Mouse (Mus musculus): ENCODE data around the gene Dnajb5.

Dnajb5 gene

DNA sequence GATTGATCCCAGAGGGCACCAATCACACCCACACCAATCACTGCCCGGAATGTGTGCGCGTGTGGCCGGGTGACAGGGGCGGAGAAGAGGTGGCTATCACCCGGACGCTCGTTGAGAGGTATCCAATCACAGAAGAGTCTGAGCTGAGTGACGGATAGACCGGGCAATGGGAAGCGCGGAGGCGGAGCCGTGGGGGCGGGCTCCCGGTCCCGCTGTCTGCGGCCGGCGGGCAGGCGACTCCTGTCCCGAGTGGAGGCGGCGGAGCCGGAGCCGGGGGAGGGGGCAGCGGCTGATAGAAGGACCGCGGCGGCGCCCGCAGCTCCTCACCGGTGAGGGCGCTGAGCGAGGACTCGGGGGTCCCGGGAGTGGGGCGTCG, at the start of gene Dnajb5:
Dnajb5 (plus strand) TSS at position 139 of the 376 bp plus-strand sequence.
- peak; percentile 92 for DNase-seq (ENCODE audit: extremely low spot score, low spot score)

DNA sequence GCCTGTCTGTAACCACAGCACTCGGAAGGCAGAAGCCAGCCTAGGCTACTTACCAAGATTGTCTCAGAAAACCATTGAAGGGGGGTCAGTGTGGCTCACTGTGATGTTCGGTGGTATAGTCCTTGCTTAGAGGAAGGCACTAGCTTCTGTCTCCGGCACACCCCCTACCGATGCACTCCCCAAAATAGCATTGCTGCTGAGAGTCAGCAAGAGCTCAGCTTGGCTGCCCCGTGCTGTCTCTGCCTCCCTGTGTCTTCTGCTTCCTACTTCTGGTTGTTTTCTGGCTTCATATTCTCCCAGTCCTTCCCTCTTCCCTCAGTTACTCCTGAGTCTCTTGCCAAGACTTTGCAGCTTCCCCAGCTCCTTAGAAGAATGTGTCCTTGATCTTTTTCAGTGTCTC, 48.7 kb upstream of the Dnajb5 start:
- DNase-seq (ENCODE audit: extremely low spot score, low spot score) = no peak

GRCm38 (mm10) chr4:42902174-42902573, 47.4 kb upstream of the Dnajb5 start:
- DNase-seq (ENCODE audit: extremely low spot score, low spot score) = peak; percentile 29

GRCm38 (mm10) chr4:42902730-42903129, 46.9 kb upstream of the Dnajb5 start:
- DNase-seq (ENCODE audit: extremely low spot score, low spot score) = no peak

- DNase-seq (ENCODE audit: extremely low spot score, low spot score) = no peak
Measured at GRCm38 (mm10) chr4:42903942-42904341, 45.7 kb upstream of the Dnajb5 start.

DNA sequence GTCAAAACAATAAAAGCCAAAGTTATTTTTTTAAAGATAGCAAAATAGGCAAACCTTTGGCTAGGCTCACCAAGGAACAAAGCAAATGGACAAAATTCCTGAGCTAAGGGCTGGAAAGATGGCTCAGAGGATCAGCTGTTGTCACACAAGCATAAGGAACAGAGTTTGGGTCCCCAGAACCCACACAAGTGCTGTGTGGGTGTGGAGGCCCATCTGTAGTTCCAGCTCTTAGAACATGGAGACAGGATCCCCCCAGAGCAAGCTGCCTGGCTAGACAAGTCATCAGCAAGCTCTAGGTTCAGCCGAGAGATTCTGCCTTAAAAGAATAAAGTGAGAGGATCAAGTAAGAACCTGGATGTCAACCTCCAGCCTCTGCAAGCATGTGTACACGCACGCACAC, 45.1 kb upstream of the Dnajb5 start:
- DNase-seq (ENCODE audit: extremely low spot score, low spot score) = no peak

- DNase-seq (ENCODE audit: extremely low spot score, low spot score) = no peak
Measured at GRCm38 (mm10) chr4:42904966-42905365, 44.6 kb upstream of the Dnajb5 start.

DNA sequence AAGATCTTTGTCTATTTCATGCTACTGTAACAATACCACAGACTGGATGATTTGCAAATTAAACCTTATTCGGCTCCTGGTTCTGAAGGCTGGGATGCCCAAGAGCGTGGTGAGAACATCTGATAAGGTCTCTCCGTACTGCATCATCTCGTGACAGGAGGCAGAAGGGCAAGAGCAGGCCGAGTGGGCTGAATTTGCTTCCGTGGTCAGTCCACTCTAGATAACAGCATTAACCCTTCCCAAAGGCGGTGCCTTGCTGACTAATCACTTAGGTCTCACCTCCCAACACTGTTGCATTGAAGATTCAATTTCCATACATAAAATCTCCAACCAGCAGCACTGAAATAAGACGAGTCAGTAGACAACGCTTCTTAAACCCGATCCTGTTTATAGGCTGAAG, 36.2 kb upstream of the Dnajb5 start:
- DNase-seq (ENCODE audit: extremely low spot score, low spot score) = no peak

DNA sequence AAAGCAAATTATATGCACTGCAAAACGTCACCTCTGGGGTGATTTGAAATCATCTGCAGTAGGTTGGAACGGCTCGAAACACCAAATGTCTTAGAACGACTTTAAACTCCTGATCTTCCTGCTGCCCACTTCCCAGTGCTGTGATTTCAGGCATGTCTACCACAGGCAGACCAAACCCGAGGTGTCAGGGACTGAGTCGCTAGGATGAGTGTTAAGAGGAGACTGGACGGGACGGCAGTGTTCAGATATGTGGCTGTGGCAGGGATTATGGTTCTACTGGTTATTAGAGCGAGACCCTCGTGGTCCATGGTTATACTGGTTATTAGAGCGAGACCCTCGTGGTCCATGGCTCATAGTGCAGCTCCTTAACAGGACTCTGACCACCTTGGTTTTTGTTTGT, 34.3 kb upstream of the Dnajb5 start:
- no peak for DNase-seq (ENCODE audit: extremely low spot score, low spot score)

GRCm38 (mm10) chr4:42915966-42916365, 33.6 kb upstream of the Dnajb5 start:
- no peak for DNase-seq (ENCODE audit: extremely low spot score, low spot score)

GRCm38 (mm10) chr4:42916617-42917401, 32.8 kb upstream of the Dnajb5 start, which contains the start of gene Phf24:
TSS of gene Phf24 (plus strand) at chr4:42916660.
- peak; percentile 60 for DNase-seq (ENCODE audit: extremely low spot score, low spot score)

GRCm38 (mm10) chr4:42917402-42917774, 32.2 kb upstream of the Dnajb5 start:
- peak; percentile 38 for DNase-seq (ENCODE audit: extremely low spot score, low spot score)

GRCm38 (mm10) chr4:42920726-42921125, 28.9 kb upstream of the Dnajb5 start:
- no peak for DNase-seq (ENCODE audit: extremely low spot score, low spot score)

GRCm38 (mm10) chr4:42921536-42921935, 28.1 kb upstream of the Dnajb5 start:
- no peak for DNase-seq (ENCODE audit: extremely low spot score, low spot score)

DNA sequence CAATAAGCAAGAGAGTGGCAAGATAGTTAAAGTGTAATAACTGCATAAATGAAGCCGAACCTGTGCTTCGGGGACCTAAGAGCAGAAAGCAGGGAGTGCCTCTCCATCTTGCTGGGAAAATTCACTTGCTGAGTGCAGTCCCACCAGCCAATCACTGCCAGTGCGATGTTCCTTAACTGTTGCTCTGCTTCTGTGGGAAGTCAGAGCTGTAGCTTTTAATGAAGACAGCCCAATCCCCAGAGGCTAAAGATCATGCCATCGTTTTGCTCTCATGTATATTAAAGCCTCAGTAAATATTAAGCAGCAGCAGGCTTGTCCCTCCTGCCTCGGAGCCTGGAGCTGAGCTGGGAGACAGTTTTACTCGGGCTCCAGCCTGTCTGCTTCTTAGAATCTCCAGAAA, 27.6 kb upstream of the Dnajb5 start:
- no peak for DNase-seq (ENCODE audit: extremely low spot score, low spot score)

DNA sequence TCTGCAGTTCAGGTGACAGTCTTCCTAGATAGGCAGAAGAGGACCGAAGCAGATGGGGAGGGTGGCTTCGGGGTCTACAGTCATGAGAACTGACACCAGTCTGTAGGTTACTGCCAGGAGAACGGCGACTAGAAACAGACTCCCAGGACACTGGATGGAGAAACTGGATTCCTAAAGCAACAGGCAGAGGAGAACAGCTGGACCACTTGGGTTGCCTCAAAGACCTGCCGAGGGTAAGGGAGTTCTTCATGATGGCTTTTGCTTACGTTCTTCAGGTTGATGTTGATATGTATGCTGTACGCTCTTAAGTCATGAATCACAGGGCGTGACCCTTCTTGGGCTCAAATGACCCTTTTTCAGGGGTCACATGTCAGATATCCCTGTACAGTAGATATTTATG, 27.2 kb upstream of the Dnajb5 start:
- DNase-seq (ENCODE audit: extremely low spot score, low spot score) = no peak

GRCm38 (mm10) chr4:42924095-42924710, 25.4 kb upstream of the Dnajb5 start:
- DNase-seq (ENCODE audit: extremely low spot score, low spot score) = no peak

DNA sequence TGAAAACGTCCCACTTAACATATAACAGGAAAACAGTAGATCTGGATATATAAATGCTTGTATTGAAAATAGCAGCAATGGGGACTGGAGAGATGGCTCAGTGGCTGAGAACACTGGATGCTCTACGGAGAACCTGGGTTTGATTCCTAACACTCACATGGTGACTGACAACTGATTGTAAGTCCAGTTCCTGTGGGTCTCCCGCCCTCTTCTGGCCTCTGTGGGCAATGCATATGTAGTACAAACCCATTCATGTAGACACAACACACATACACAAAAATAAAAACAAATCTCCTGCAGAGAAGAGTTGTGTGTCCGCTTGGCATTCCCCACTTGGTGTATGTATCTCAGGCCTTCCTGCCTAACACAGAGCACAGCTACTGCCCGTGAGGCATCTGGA, 21.4 kb upstream of the Dnajb5 start:
- DNase-seq (ENCODE audit: extremely low spot score, low spot score) = no peak

DNA sequence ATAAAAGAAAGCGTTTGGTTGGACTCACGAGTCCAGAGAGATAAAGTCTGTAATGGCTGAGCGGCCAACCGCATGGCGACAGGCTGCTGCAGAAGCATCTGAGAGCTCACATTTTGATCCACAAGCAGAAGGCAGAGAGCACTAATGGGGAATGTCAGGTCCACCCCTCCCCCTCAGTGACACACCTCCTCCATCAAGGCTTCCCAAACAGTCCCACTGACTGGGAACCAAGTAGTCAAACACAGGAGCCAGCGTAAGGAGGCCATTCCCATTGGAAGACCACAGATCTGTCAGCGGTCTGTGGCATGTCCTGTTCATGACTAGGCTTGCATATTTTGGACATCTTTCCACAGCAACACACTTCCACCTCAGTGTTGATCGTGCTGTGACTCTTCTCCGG, 20.7 kb upstream of the Dnajb5 start:
- DNase-seq (ENCODE audit: extremely low spot score, low spot score) = no peak

DNA sequence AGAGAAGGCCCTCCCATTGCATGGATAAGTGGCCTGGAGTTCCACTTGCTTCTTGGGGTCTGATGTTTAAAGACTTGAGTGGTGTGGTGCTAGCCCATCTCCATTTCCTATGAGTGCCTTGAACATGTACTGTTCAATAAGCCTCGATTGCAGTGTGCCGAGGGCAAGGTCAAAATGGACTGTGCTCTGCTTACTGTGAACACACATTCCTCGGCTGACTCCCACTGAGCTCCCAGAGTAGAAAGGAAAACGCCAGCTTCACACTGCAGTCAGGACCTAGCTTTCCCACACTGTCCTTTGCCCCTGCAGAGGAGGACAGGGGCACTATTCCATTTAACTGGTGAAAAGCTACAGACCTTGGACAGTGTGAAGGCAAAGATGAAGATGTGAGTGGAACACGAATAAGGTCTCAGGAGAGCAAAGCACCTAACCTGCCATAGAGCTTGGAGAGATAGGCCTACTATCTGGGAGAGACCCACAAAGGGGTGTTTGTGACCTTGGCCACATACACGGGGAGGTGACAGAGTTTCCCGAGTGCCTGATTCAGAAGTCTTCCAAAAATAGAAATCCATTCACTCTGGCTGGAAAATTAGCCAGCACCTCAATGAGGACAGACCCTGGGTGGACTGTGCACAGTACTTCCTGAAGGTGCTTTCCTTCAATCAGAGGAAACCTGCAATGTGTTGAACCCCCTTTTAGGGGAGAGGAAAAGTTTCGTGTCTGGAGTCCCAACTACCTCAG, 17.2 kb upstream of the Dnajb5 start:
- no peak for DNase-seq (ENCODE audit: extremely low spot score, low spot score)

GRCm38 (mm10) chr4:42933630-42934029, 16.0 kb upstream of the Dnajb5 start:
- peak; percentile 49 for DNase-seq (ENCODE audit: extremely low spot score, low spot score)

GRCm38 (mm10) chr4:42941396-42941795, 8.2 kb upstream of the Dnajb5 start:
- DNase-seq (ENCODE audit: extremely low spot score, low spot score) = no peak

All from neural tube, embryonic 10.5 days (tissue).